Mouse (Mus musculus) kidney, postnatal 4 days (tissue): ENCODE results near the gene Olfr522.
"Not testable (repeated sequence)": the region's sequence is repeated elsewhere in the genome, so short reads cannot be mapped to it uniquely, and the experiment has no call there.

Experiments used
- DNase-seq, 2 experiments: peaks; one replicate each; pipeline ENCODE4 v3.0.0; 2021; ENCODE audit warnings: mixed read lengths in 2 of 2

Olfr522 gene

GRCm38 (mm10) chr7:140154218-140154927 lies 10.2 kb downstream of the Olfr522 start, which contains the start of gene Sprn:
Sprn (minus strand) TSS chr7:140154877.
- DNase-seq, result peak; percentile 5 to 7

- no peak for DNase-seq
These were observed 10.7 kb downstream of the Olfr522 start for GRCm38 (mm10) chr7:140153829-140154217.

- peak; percentile 32 to 55 for DNase-seq
These were observed 11.2 kb downstream of the Olfr522 start for GRCm38 (mm10) chr7:140153383-140153782.

GRCm38 (mm10) chr7:140144550-140144949 lies 20.0 kb downstream of the Olfr522 start:
- no peak for DNase-seq

GRCm38 (mm10) chr7:140141350-140141749 lies 23.2 kb downstream of the Olfr522 start:
- DNase-seq, result peak; percentile 73 to 78

GRCm38 (mm10) chr7:140138021-140138310 lies 26.6 kb downstream of the Olfr522 start:
- no peak for DNase-seq

GRCm38 (mm10) chr7:140137135-140138020 lies 27.2 kb downstream of the Olfr522 start, which contains the start of gene Mtg1:
Mtg1 (plus strand) TSS chr7:140137564.
- peak; percentile 96 to 98 for DNase-seq

- DNase-seq, result no peak
These were observed 29.3 kb downstream of the Olfr522 start for GRCm38 (mm10) chr7:140135106-140135770.

- not testable (repeated sequence) for DNase-seq
These were observed 30.5 kb downstream of the Olfr522 start for GRCm38 (mm10) chr7:140134033-140134432.

GRCm38 (mm10) chr7:140132184-140132583 lies 32.4 kb downstream of the Olfr522 start:
- not testable (repeated sequence) for DNase-seq

- no peak for DNase-seq
These were observed 36.7 kb downstream of the Olfr522 start for GRCm38 (mm10) chr7:140127911-140128310.

- DNase-seq, result no peak
These were observed 37.6 kb downstream of the Olfr522 start for GRCm38 (mm10) chr7:140126934-140127333.

GRCm38 (mm10) chr7:140126022-140126350 lies 38.6 kb downstream of the Olfr522 start:
- no peak for DNase-seq

GRCm38 (mm10) chr7:140125278-140126021 lies 39.1 kb downstream of the Olfr522 start:
- peak; percentile 98 for DNase-seq

GRCm38 (mm10) chr7:140124382-140124781 lies 40.2 kb downstream of the Olfr522 start:
- DNase-seq, result no peak

GRCm38 (mm10) chr7:140122765-140123164 lies 41.8 kb downstream of the Olfr522 start:
- DNase-seq, result no peak

- DNase-seq, result no peak
These were observed 43.1 kb downstream of the Olfr522 start for GRCm38 (mm10) chr7:140121338-140121910.

GRCm38 (mm10) chr7:140120484-140120883 lies 44.1 kb downstream of the Olfr522 start:
- DNase-seq, result no peak

GRCm38 (mm10) chr7:140116329-140117054 lies 48.1 kb downstream of the Olfr522 start, which contains the start of gene Echs1:
Echs1 (minus strand) TSS chr7:140116476.
- DNase-seq, result peak; percentile 89 to 94

- DNase-seq, result peak; percentile 56 to 75
These were observed 48.8 kb downstream of the Olfr522 start, which contains the start of gene Paox for GRCm38 (mm10) chr7:140115583-140116328. Paox (plus strand) TSS chr7:140115799.

GRCm38 (mm10) chr7:140111943-140112342 lies 52.6 kb downstream of the Olfr522 start:
- no peak for DNase-seq
